Mouse (Mus musculus) E14TG2a.4 (cell line): ENCODE measurements around the gene Nkiras2.

Source experiments
- CTCF ChIP-seq: conservative IDR thresholded peaks from 2 replicates; pipeline ENCODE4 v1.5.1; 2014; ENCODE audit warnings: low read length
- POU5F1 ChIP-seq: IDR thresholded peaks from 2 replicates; pipeline ENCODE4 v1.6.1; 2014; ENCODE audit warnings: low read length, borderline replicate concordance

DNA sequence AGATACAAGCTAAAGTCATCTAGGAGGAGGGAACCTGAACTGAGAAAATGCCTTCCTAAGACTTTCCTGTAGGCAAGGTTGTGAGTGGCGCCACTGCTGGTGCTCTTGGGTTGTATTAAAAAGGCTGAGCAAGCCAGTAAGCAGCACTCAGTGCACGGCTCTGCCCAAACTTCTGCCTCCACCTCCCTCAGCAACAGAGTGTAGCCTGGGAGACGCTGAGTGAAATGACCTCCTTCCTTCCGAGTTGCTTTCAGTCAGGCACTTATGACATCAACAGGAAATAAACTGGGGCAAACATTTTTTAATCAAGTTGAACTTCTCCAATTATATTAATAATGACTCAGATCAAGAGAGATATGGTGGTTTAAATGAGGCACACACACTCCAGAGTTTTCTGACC lies 10.2 kb upstream of the Nkiras2 start:
- no peak for TF ChIP-seq CTCF
- TF ChIP-seq POU5F1: no peak
